Mouse (Mus musculus): ENCODE results near the gene Zbed6.

- TF ChIP-seq CTCF (IDR thresholded peaks at IDR 0.05; ENCODE audit: low read depth, low read length) (no peak), POLR2A (IDR thresholded peaks at IDR 0.05; ENCODE audit: extremely low read depth, insufficient read depth, low read length) (no peak)
Observed at GRCm38 (mm10) chr1:133656811-133657210, 3.9 kb downstream of the Zbed6 start.

All from liver, adult 2 months (tissue).